Mouse (Mus musculus) large intestine, adult 2 months (tissue): ENCODE data around the gene Tmem138. TPM values are rescaled to one million over a fixed set of nuclear protein-coding genes. Genes with fewer than 3 reads are reported as not detected.

Source experiments
- DNase-seq: peaks from one replicate; pipeline ENCODE4 v3.0.0-alpha.2; 2012; ENCODE audit warnings: low read depth, low spot score
- WGBS: fragments of 180-500 bp; shearing (Covaris S2); methylation state at CpG from one replicate; pipeline ENCODE4 v1.1.7; 2018; 5-methylcytosine and 5-hydroxymethylcytosine counted together
- polyA plus RNA-seq: library from polyadenylated mRNA; depleted of rRNA; stranded (reverse); fragments of >200 nt; gene quantifications from 2 replicates; pipeline ENCODE4 v1.2.3, GENCODE M21; 2012; rRNA removed

Gene Tmem138
- 8.0 and 8.8 TPM in 2 replicates for polyA plus RNA-seq

DNA sequence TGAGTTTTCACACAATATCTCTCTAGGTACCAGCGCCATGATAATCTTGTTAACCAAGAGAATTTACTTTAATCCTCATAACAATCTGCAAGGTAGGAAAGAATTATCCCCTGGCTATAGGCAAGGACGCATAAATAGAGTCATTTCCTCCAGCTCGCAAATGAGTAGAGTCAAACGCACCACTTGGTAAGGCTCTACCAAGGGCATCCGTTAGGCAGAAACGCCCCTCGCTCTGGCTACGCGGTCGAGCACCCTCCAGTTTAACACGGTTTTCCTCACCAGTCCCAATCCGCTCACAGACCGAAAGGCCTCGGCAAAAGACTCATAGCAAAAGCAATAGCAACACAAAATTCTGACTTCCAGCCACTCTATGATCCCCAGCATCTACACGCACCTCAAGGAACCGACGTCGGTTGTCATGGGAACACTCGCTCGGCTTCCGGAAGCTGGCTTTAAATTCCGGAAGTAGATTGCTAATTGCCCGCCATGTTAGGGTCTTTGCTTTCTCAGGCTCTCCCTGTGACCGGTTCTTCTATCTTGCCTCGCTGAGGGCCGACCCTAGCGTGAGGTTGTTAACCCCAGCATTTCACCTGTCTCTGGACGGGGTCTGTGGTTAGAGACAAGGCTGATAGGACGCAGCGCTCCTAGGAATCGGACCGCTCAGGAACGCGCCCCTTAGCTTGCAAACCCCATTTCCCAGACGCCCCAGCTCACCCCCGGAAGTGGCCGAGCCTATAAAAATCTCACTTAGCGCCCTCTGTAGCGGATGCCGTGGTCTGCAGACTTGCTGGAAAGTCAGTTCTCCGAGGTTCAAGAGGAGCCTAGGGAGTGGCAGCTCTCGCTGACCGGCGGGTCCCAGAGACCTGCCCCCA, at the start of gene Tmem138, which contains the start of gene Cyb561a3:
Gene Tmem138 (minus strand): TSS at position 673 of the 872 bp plus-strand sequence.
Gene Cyb561a3 (plus strand): TSS at position 483 of the 872 bp plus-strand sequence.
- peak; percentile 91 for DNase-seq
- WGBS = under 1% methylated on average over 44 of the region's 44 CpGs

DNA sequence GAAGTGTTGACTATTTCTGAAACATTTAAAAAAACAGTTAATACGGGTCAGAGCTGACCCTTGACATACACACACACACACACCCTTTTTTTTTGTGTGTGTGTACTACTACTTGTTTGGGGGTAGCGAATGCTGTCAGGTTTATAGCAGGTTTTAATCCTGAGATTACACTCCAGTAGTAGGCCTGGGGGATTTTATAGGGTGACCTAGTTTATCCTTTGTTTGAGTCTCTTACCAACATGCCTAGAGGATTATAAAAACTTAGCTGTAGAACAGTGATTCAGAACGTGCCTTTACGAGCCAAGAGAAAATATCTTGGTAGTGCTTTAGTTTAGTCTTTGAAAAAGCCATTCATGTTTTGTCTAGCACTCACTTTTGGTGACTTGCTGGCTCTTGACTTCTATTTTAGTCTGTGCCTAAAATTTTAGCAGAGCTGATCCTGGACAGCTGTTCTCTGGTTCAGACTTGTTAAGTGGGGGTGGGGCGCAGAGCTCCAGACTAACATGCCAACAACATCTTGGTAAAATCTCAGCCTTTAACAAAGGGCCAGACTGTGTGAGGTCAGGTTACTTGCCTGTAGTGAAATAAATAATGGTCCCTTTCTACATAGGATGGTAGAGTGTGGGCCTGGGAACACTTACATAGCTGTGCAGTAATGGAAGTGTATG, 31.5 kb upstream of the Tmem138 start:
- DNase-seq = no peak
- 60% methylated on average over 5 of the region's 5 CpGs for WGBS

DNA sequence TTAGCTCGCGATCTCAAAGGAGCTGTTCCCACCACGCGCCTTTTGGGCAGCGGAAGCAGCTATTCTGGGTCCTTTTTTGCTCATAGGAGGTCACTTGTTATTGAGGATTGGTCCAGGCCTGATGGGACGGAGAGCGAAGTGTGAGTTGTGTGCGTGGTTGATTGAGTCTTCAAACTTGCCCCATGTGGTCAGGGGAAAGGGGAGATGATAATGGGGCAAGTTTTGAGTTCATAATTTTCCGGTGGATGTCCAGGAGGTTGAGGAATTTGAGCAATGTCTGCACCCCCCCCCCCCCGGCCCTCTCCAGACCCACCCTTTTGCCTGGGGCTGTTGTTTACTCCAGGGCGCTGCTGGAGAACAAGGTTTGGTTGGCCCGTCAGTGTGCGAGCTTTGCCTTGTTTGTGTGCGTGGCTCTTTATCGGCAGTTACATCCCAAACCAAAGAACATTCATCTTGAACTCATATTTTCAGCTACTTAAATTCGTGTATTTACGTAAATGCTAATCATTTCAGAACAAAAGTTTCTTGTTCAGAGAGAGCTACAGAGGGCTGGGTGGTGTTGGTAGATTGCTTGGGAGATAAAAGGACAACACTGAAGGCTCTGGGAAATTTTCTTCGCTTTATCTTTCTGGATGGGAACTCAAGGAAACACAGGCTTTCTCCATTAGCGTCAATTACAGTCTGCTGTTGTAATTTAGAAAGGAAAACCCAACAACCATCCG, 28.9 kb upstream of the Tmem138 start:
- 3% methylated on average over 20 of the region's 20 CpGs for WGBS
- DNase-seq = no peak

DNA sequence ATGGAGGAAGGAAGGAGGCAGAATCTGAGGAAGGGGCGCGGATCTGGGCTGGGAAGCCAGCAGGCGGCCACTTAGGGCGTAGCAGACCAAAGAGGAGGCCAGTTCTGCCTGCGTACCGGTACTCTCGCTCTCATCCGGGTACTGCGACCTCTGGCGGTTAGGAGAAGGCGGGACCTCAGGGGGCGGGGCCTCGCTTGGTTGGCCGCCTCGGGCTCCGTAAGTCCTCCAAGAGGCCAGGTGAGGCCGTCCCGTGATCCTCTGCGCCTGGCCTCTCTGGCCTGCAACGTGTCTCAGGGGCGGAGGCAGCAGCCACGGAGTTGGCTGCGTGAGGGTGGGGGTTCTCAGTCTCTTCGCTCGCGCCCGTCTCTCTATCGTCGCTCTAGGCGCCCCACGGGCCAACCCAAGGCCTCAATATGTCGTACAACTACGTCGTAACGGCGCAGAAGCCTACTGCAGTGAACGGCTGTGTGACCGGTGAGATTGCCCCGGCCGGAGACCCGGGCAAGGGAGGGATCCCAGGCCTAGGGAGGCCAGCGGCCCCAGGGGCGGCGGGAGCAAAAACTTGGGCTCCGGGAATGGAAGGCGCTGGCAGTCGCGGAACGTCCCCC, 28.2 kb upstream of the Tmem138 start, which contains the start of the genes Ddb1 and Tkfc:
Gene Ddb1 (plus strand): TSS at position 35 of the 608 bp plus-strand sequence.
Gene Tkfc (minus strand): TSS at position 362 of the 608 bp plus-strand sequence.
- WGBS = under 1% methylated on average over 49 of the region's 49 CpGs
- peak; percentile 93 for DNase-seq

DNA sequence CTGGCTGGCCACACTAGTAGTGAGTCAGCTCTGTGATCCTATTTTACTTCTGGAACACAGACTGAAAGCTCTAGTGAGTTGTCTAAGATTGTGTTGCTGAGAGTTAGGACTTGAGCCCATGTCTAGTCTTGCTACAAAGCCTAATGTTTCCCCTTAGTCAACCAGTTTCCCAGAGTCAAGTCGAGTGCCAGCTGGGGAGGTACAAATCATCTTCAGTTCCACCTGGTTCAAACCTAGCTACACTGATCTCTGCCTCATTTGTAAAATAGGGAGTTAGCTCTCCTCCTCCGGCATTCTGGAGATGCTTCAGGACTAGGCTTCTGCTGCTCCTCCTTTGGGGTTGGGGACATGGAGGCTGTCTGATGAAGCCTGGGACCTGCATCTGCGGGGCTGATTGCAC, 27.4 kb upstream of the Tmem138 start:
- 21% methylated on average over 3 of the region's 3 CpGs for WGBS
- DNase-seq = no peak

DNA sequence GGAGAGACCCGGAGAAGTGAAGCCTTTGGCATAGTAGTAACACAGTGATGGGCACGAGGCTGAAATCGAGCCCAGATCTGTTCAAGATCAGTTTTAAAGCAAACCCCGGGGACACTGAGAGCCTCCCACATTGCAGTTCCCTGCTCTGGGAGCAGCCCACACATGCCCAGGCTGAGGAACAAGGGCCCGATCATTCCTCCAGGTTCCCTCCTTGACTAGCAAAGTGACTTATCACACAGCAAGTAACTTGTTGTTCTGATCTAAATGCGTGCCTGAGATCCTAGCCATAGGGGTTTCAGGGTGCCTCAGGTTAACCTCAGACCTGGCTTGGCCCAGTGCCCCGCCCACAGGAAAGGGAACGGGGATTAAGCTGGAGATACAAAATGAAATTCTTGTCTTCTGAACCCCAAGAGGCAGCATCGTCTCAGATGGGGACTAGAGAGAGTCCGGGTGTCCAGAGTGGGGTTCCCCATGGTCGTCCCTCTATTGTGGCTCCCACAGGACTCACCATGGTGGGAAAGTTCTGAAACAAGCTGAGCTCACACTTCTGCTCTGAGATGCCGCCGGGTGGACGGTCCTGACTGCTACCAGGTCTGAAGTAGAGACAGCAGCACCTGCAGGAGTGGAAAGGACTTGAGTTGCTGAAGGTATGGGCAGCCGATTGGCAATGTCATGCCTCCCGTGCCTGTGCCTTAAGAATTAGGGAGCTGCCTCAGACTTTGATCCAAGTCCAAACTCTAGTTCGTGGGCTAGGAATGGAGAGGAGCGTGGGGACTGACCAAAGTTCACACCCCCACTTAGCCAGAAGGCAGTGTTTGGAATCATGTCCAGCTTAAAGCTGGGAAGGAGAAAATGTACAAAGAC, 26.7 kb upstream of the Tmem138 start:
- 60% methylated on average over 18 of the region's 18 CpGs for WGBS
- DNase-seq = peak; percentile 19

DNA sequence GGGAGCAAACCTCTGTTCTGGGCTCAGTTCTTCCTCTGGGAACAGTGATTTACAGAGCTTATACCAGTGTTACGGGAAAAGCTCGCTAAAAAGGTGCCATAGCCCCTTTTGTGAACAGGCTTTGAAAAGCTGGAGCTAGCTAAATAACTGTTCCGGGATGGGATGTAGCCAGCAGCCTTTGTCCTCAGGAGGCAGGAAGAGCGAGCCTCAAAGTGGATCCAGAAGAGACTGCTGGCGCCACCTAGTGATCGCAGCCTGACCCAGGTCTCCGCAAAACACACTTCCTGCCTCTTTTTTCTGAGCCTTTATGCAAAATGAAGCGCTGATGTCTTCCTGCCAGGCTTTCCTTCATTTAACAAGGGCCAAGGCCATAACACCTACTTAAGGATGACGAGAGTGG, 25.6 kb upstream of the Tmem138 start:
- 2% methylated on average over 9 of the region's 9 CpGs for WGBS
- DNase-seq = peak; percentile 80

DNA sequence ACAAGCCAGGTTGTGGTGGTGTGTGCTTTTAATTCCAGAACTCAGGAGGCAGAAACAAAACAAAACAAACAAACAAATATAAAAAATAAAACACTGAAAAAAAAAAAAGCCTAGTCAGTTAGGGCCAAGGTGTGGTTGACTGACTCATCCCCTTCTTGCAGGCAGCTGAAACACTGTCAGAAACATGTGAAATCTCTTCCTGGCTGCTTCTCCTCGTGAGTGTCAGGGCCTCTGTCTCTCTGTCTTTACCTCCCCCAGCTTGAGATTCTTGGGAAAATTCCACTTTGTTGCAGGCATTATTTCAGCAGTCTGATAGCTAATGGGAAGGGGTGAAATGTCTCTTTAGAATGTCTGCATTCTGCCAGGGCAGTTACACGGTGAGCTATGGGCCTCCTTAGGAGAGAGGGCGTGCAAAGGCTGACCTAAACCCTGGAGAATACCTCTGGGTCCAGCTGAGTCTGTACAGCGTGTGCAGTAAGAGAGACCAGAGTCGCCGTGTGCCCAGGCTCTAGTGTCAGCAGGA, 25.1 kb upstream of the Tmem138 start:
- WGBS = 6% methylated on average over 6 of the region's 6 CpGs
- no peak for DNase-seq

DNA sequence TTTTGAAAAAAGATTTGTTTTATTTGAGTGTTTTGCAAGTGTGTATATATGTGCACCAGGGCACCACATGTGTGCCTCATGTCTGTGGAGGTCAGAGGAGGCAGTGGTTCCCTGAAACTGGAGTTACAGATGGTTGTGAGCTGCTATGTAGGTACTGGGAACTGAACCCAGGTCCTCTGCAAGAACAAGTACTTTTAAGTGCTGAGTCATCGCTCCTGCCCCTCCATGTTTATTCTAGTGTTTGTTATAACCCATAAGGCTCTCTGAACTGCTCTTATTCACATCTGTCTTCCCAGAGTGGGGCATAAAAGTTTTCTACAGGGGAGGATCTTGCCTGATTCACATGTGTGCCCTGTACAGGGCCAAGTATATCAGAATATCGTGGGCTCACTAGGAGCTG, 22.5 kb upstream of the Tmem138 start:
- WGBS = 91% methylated on average over 2 of the region's 2 CpGs
- DNase-seq = no peak

DNA sequence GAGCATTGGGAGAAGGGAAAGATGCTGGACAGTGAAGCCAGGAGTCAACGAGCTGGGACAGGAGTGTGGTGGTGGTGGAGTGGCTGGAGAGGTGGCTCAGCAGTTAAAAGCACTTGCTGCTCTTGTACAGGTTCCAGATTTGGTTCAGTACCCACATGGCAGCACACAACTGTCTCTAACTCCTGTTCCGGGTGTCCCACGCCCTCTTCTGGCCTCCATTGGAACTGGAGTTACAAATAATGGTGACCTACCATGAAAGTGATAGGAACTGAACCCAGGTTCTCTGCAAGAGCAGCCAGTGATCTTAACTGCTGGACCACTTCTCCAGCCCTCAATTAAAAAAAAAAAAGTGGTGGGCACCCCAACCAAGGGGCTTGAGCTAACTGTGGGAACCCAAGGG, 21.0 kb upstream of the Tmem138 start:
- WGBS = 31% methylated on average over 3 of the region's 3 CpGs
- no peak for DNase-seq

DNA sequence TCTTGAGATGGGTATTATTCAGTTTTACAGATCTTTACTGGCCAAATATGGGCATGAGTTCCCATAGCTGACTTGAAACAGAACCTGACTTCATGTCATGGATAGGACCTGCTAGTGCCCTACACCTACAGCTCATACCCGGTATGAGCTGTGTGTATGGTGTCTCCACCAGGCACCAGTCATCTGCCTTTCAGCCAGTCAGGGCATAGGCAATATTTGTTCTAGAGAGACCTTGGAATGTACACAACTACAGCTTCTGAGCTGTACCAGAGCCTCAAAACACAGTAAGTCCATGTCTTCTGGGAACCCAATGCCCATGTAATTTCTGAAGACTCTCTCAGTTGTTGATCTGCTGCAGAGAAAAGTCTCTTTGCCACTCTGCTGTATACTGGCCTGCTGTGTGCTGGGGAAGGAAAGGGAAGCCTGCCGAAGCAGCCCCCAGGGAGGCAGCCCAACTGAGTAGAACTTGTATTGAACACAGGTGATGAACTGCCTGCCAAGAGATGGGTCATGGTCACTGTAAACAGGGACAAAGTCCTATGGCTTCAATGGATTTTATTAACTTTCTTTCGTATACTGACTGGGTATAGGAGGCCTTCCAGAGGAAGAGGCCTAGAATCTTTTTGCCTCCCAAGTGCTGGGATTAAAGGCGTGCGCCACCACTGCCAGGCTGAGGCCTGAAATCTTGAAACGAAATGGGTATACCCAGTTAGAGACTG, 14.7 kb upstream of the Tmem138 start:
- DNase-seq = no peak
- WGBS = 81% methylated on average over 6 of the region's 6 CpGs

DNA sequence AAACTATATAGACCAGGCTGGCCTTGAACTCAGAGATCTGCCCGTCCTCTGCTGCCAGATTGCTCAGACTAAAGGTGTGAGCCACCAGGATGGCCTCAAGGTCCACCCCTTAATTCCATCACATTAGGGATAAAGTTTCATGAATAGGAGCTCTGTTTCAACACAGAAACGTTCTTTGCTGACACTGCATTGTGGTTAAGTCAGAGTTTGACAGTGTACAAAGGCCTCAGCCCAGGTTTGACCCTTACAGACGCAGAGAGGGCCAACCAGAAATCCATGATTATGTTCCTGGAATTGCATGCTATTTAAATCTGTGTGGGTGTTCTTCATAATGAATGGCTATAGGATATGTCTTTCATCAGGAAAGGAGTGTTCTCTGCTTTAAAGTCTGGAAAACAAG, 13.1 kb upstream of the Tmem138 start:
- DNase-seq = no peak
- 75% methylated on average over 3 of the region's 3 CpGs for WGBS

DNA sequence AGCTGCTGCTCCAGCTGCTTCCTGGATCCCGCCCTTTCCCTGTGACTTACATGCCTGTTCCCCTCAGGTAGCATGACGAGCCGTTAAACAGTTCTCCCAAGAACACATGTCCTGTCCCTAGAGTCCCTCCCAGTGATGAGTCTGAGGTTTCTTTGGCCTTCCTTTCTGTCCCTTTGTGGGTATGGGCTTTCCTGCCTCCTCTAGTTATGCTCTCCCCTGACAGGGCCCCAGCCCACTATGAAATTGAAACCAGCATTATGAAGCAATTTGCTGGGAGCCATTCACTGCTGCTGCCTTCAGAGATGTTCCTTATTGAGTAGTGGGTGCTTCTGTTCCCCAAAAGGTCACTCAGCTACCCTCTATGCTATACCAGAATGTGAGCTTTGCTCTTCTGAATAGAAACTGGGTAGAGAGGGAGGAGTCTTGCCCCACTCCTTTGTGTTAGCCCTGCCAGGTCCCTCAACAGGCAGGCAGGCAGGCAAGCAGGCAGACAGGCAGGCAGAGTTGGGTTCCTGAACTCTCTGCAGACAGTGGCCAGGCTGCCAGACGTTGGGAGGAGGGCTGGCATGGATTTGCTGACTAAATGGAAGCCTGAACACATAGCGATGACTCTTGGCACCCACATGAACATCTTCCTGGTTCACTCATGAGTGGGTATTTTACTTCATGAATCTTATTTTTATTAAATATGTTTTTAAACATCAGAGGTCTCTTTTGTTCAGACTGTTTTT, 12.1 kb upstream of the Tmem138 start:
- WGBS = 64% methylated on average over 5 of the region's 5 CpGs
- no peak for DNase-seq

DNA sequence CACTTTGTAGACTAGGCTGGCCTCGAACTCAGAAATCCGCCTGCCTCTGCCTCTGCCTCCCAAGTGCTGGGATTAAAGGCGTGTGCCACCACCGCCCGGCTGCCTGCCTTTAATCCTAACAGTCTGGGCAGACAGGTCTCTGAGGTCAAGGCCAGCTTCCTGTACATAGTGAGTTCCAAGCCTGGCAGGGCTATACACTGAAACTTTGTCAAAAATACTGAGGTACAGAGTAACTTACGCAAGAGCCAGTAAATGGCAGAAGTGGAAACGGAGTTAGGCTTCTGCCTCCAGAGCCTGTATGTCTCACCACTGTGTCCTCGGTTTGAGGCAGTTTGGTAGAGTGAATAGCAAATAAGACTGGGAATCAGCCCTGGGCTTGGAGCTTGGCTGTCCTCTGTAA, 10.1 kb upstream of the Tmem138 start:
- WGBS = 91% methylated on average over 8 of the region's 8 CpGs
- DNase-seq = no peak

DNA sequence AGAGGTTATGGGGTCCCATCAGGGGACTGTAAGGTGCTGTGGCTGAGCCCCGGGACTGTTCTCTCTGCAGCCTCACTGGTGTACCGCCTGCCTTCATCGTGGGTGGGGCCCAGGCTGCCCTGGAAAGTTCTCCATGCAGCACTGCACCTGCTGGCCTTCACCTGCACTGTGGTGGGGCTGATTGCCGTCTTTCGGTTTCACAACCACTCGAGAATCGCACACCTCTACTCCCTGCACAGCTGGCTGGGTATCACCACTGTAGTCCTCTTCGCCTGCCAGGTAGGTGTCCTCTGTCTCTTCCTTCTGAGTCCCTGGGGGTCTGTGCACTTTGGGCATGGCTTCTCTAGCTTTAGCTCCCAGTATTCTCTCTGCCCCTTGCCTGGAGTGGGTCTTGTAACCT, 8.0 kb upstream of the Tmem138 start:
- WGBS = 17% methylated on average over 8 of the region's 8 CpGs
- DNase-seq = no peak

DNA sequence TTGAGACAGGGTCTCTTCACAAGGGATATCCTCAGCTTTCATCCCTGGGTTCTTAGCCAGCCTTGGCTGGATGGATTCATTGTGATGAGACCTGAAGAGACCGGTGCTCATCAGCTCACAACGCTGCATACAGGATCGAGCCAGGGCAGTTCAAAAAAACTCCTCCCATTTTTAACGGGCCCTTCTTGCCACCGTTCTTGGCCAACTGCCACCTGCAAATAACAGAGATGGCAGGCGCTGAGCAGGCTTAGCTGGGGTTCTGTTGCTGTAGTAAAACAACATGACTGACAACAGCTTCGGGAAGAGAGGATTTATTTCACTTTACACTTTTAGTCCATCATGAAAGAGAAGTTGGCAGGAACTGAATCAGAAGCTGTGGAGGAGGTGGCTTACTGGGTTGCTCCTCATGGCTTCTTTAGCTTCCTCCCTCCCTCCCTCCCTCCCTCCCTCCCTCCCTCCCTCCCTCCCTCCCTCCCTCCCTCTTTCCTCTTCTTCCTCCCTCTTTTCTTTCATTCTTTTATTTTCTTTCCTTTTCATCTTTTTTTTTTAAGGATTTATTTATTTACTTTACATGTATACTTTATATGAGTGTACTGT, 6.5 kb upstream of the Tmem138 start:
- DNase-seq = no peak
- 13% methylated on average over 7 of the region's 7 CpGs for WGBS

DNA sequence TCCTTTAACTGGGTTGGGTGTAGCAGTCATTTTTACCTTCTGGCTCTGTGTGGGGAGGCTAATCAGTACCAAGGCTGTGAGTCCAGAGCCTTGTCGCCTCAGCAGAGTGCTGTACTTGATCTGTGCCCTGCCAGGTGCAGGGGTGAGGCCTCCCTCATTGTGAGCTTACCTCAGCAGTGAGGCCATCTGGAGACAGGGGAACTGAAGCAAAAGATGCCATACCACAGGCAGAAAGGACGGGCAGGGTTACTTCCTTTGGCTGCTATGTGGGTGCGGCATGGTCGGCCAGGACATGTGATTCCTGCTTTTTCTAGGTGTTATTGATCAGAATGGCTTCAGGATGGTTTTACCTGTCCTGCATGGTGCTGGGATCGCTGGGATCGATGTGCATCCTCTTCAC, 4.8 kb upstream of the Tmem138 start:
- DNase-seq = no peak
- 83% methylated on average over 6 of the region's 6 CpGs for WGBS
